Mouse (Mus musculus): ENCODE data around the gene Ptpdc1. TPM values are rescaled to one million over a fixed set of nuclear protein-coding genes. Genes with fewer than 3 reads are reported as not detected.

Gene Ptpdc1
- total RNA-seq, 1 experiment from 2014 or later, result 2.2 TPM

Other genes with a start within 250 kb of the Ptpdc1 start
- gene Zfp169, start 112.2 kb downstream of the Ptpdc1 start, total RNA-seq (2017), result 26.3 and 27.5 TPM in 2 replicates
- gene A830005F24Rik, start 112.1 kb downstream of the Ptpdc1 start, total RNA-seq (2017), result 0.93 TPM in 1 of 2 replicates, not detected in the other
- gene Barx1, start 37.3 kb upstream of the Ptpdc1 start, total RNA-seq (2017), result not detected in 2 replicates
- 15.7 and 19.0 TPM in 2 replicates for gene Phf2, start 245.5 kb upstream of the Ptpdc1 start, total RNA-seq (2017)